Mouse (Mus musculus) lung, adult 2 months (tissue): Measurements from ENCODE around the gene Parp1.

Experiments used
- CTCF ChIP-seq: fragments of 200-500 bp; IDR thresholded peaks from 2 replicates; pipeline ENCODE4 v1.5.1; 2011; ENCODE audit warnings: mild to moderate bottlenecking, low read length, control low read depth; ENCODE audit not compliant: insufficient read depth
- POLR2A ChIP-seq: fragments of 200-500 bp; IDR thresholded peaks from 2 replicates; pipeline ENCODE4 v1.6.1; 2011; ENCODE audit warnings: low read depth, mild to moderate bottlenecking, control low read depth, low read length, borderline replicate concordance; ENCODE audit errors: extremely low read depth

DNA sequence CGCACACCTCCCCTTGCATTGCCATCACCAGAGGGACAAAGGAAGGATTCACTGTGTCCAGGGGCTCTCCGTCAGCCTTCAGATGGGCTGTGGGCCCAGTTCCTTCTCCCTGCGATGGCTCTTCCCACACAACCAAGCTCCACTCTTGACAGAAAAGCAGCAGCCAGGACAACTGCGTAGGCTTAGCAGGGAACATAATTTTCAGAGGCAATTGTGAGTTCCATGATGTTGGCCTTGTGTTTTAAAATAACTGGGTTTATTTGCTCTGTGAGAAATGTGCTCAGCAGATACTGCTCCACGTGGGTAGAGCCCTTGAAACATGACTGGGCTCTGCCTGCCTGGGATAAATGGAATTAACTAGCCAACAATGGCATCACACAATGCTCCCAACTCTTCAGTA, 3.8 kb upstream of the Parp1 start:
- TF ChIP-seq CTCF = no peak
- TF ChIP-seq POLR2A = no peak
